ENCODE assay signal across 10 mouse cellular contexts in genomic region chr5:143059182-143059581, GRCm38 (mm10). TPM values are rescaled to one million over a fixed set of nuclear protein-coding genes. Genes with fewer than 3 reads are reported as not detected.
DNase-seq lines count a peak whose midpoint lies in the region; ATAC-seq and TF ChIP-seq lines count a peak whose summit lies in the region.
"Had no signal": no experiment of that assay in that cellular context is flagged by ENCODE, and none has a peak within 500 bp of the region (broad histone marks: within the 10 kb centered on the region; RNA-seq: fewer than 3 reads in every experiment).

No protein-coding gene starts in this region.

- no peak for DNase-seq in heart, postnatal 14 days
- DNase-seq in neural tube, embryonic 11.5 days (ENCODE audit: low spot score), result no peak
- no peak for DNase-seq in neural tube, embryonic 10.5 days (ENCODE audit: extremely low spot score, low spot score)
- no peak for DNase-seq in heart, postnatal 0 days (ENCODE audit: low spot score)
- DNase-seq in gastrocnemius, adult 8-10 months (ENCODE audit: low spot score in 2 of 2), result no peak
- DNase-seq in layer of hippocampus, postnatal 10 days (ENCODE audit: low spot score in 2 of 2), result no peak

- H3K9ac ChIP-seq in heart, embryonic 11.5 days (ENCODE audit: low read depth, low read length), result no peak overlapping the region
- H3K9ac ChIP-seq in neural tube, embryonic 11.5 days (ENCODE audit: low read length), result no peak overlapping the region
- H3K9ac ChIP-seq in heart, postnatal 0 days (replicated peaks; ENCODE audit: low read depth, low read length), result no peak overlapping the region
- no peak overlapping the region for H3K9ac ChIP-seq in stomach, embryonic 15.5 days
- H3K9ac ChIP-seq: embryonic facial prominence, embryonic 12.5 days; limb, embryonic 13.5 days had no signal

- H3K9me3 ChIP-seq in heart, embryonic 11.5 days (replicated peaks; ENCODE audit: control insufficient read depth, low read length), result no peaks in the 10 kb centered on the region
- no peaks in the 10 kb centered on the region for H3K9me3 ChIP-seq in neural tube, embryonic 11.5 days (ENCODE audit: control insufficient read depth, low read length)
- no peaks in the 10 kb centered on the region for H3K9me3 ChIP-seq in heart, postnatal 0 days (replicated peaks; ENCODE audit: control insufficient read depth, low read length)
- H3K9me3 ChIP-seq in stomach, embryonic 15.5 days, result no peaks in the 10 kb centered on the region
- H3K9me3 ChIP-seq: embryonic facial prominence, embryonic 12.5 days; limb, embryonic 13.5 days had no signal

- no peak for TF ChIP-seq CTCF in heart, postnatal 0 days (IDR thresholded peaks at IDR 0.05; ENCODE audit: low read depth)

- H3K36me3 ChIP-seq in heart, embryonic 11.5 days (ENCODE audit: control insufficient read depth, insufficient read depth, low read length), result no peaks in the 10 kb centered on the region
- no peaks in the 10 kb centered on the region; the same call in 1 of the 2 replicates for H3K36me3 ChIP-seq in neural tube, embryonic 11.5 days (ENCODE audit: control insufficient read depth, insufficient read depth, low read length)
- peaks cover 16% of the 10 kb centered on the region for H3K36me3 ChIP-seq in heart, postnatal 0 days (replicated peaks; ENCODE audit: control insufficient read depth, insufficient read depth, low read length)
- no peaks in the 10 kb centered on the region; the same call in 1 of the 2 replicates for H3K36me3 ChIP-seq in stomach, embryonic 15.5 days

- H3K4me3 ChIP-seq in heart, embryonic 11.5 days (ENCODE audit: low read depth, low read length), result no peak overlapping the region
- H3K4me3 ChIP-seq in neural tube, embryonic 11.5 days (ENCODE audit: low read depth, low read length), result no peak overlapping the region
- no peak overlapping the region for H3K4me3 ChIP-seq in heart, postnatal 0 days (ENCODE audit: low read depth, low read length)
- H3K4me3 ChIP-seq in stomach, embryonic 15.5 days (replicated peaks), result no peak overlapping the region
- H3K4me3 ChIP-seq: embryonic facial prominence, embryonic 12.5 days; limb, embryonic 13.5 days had no signal

- H3K27ac ChIP-seq in heart, embryonic 11.5 days (ENCODE audit: low read depth, low read length), result peak overlapping the region; percentile 93
- peak overlapping the region; percentile 34; the same call in 1 of the 2 replicates for H3K27ac ChIP-seq in neural tube, embryonic 11.5 days (ENCODE audit: low read depth, low read length)
- peak overlapping the region; percentile 56 for H3K27ac ChIP-seq in heart, postnatal 0 days (ENCODE audit: low read depth)
- H3K27ac ChIP-seq in stomach, embryonic 15.5 days, result peak overlapping the region; percentile 88
- H3K27ac ChIP-seq: limb, embryonic 13.5 days had no signal

- intact Hi-C loops in heart, postnatal 14 days (cut with DNase I), result no loop called here

- no peak for TF ChIP-seq EP300 in heart, postnatal 0 days (IDR thresholded peaks at IDR 0.05; ENCODE audit: low read depth)

- H3K27me3 ChIP-seq in heart, embryonic 11.5 days (ENCODE audit: control insufficient read depth, insufficient read depth, low read length), result no peaks in the 10 kb centered on the region
- no peaks in the 10 kb centered on the region for H3K27me3 ChIP-seq in neural tube, embryonic 11.5 days (ENCODE audit: control insufficient read depth, insufficient read depth, low read length)
- H3K27me3 ChIP-seq in heart, postnatal 0 days (ENCODE audit: control insufficient read depth, insufficient read depth, low read length), result no peaks in the 10 kb centered on the region
- H3K27me3 ChIP-seq in stomach, embryonic 15.5 days (replicated peaks), result no peaks in the 10 kb centered on the region
- H3K27me3 ChIP-seq: embryonic facial prominence, embryonic 12.5 days; limb, embryonic 13.5 days had no signal

- H3K4me1 ChIP-seq in heart, embryonic 11.5 days (ENCODE audit: control insufficient read depth, insufficient read depth, low read length), result peaks cover 63% of the 10 kb centered on the region
- peaks cover 5% of the 10 kb centered on the region; the same call in 1 of the 2 replicates for H3K4me1 ChIP-seq in neural tube, embryonic 11.5 days (ENCODE audit: control insufficient read depth, insufficient read depth, low read length)
- H3K4me1 ChIP-seq in heart, postnatal 0 days (ENCODE audit: control insufficient read depth, insufficient read depth), result peaks cover 44% of the 10 kb centered on the region
- H3K4me1 ChIP-seq in stomach, embryonic 15.5 days, result peaks cover 24% of the 10 kb centered on the region
- H3K4me1 ChIP-seq: limb, embryonic 13.5 days had no signal

- ATAC-seq in heart, embryonic 11.5 days (replicated peaks; ENCODE audit: insufficient number of reproducible peaks, low FRiP score, low TSS enrichment), result peak; percentile 49; the same call in 1 of the 2 replicates
- no peak for ATAC-seq in neural tube, embryonic 11.5 days (ENCODE audit: insufficient read depth, low FRiP score, low TSS enrichment)
- no peak for ATAC-seq in heart, postnatal 0 days (ENCODE audit: insufficient read depth, low read depth)
- ATAC-seq in stomach, embryonic 15.5 days (ENCODE audit: insufficient read depth, low FRiP score, low read depth), result peak; percentile 65; the same call in 1 of the 2 replicates

- no peak overlapping the region; the same call in 1 of the 2 replicates for H3K4me2 ChIP-seq in heart, embryonic 11.5 days
- H3K4me2 ChIP-seq in neural tube, embryonic 11.5 days (ENCODE audit: low read depth), result no peak overlapping the region
- H3K4me2 ChIP-seq in heart, postnatal 0 days (ENCODE audit: low read depth, low read length), result no peak overlapping the region
- H3K4me2 ChIP-seq in stomach, embryonic 15.5 days, result no peak overlapping the region
- H3K4me2 ChIP-seq: embryonic facial prominence, embryonic 12.5 days; limb, embryonic 13.5 days had no signal

RNA-seq across cellular contexts. Expression of gene Rnf216, which starts 53.6 kb away (rescaled TPM):
- polyA plus RNA-seq in heart, embryonic 11.5 days (2014; fragmentation: Nextera tagmentation; extraction: Ambion mirVana), result 22.8 and 35.2 TPM in 2 replicates
- total RNA-seq in heart, postnatal 14 days (2021), result 10 to 100 TPM; 25.7 to 29.4 TPM
- polyA plus RNA-seq in neural tube, embryonic 11.5 days (2014; fragmentation: Nextera tagmentation; extraction: Ambion mirVana), result 30.6 and 31.5 TPM in 2 replicates
- total RNA-seq in heart, postnatal 0 days (2014; rRNA removed; ENCODE audit: low replicate concordance), result 23.3 and 25.2 TPM in 2 replicates
- polyA plus RNA-seq in heart, postnatal 0 days (2015; fragmentation: Nextera tagmentation; extraction: Ambion mirVana), result 17.1 and 17.7 TPM in 2 replicates
- polyA plus RNA-seq in stomach, embryonic 15.5 days (2015; fragmentation: Nextera tagmentation; extraction: Ambion mirVana), result 33.9 and 35.2 TPM in 2 replicates
- total RNA-seq in gastrocnemius, adult 8-10 months (2022), result 10 to 100 TPM; 16.3 to 18.1 (median 17.9) TPM
- 10 to 100 TPM; 42.4 to 44.5 TPM for total RNA-seq in layer of hippocampus, postnatal 10 days (2021)

Comparison
In these comparisons a context has a peak if more than half of its experiments do, and no peak if none do; other contexts are left out.
1. ATAC-seq: peak in heart, embryonic 11.5 days (single experiment) and stomach, embryonic 15.5 days (single experiment); none in neural tube, embryonic 11.5 days (single experiment) and heart, postnatal 0 days (single experiment).
2. H3K27ac ChIP-seq: peak in every context shown above with its lines; median percentile 93 in heart, embryonic 11.5 days; 88 in stomach, embryonic 15.5 days; 56 in heart, postnatal 0 days; 34 in neural tube, embryonic 11.5 days.